Mouse (Mus musculus) intestine, postnatal 0 days (tissue): ENCODE measurements around the gene Rab11fip3. TPM values are rescaled to one million over a fixed set of nuclear protein-coding genes. Genes with fewer than 3 reads are reported as not detected.

ENCODE experiments used
- ATAC-seq: fragments of 200-750 bp; cut with Nextera tagmentation; 2 replicates; pipeline ENCODE4 v1.8.0; 2017; ENCODE audit warnings: mild to moderate bottlenecking, moderate TSS enrichment, moderate library complexity
- H3K27ac ChIP-seq: fragments of 300-500 bp; sonication (generic); 2 replicates; pipeline ENCODE4 v1.5.1; 2014; ENCODE audit warnings: mild to moderate bottlenecking, low read depth, low read length, moderate library complexity
- H3K27me3 ChIP-seq: fragments of 300-500 bp; sonication (generic); replicated peaks from 2 replicates; pipeline ENCODE4 v1.6.1; 2014; ENCODE audit warnings: low read length, mixed read lengths; ENCODE audit not compliant: control insufficient read depth, insufficient read depth
- H3K36me3 ChIP-seq: fragments of 300-500 bp; sonication (generic); 2 replicates; pipeline ENCODE4 v1.6.1; 2014; ENCODE audit warnings: mild to moderate bottlenecking, moderate library complexity; ENCODE audit not compliant: control insufficient read depth, insufficient read depth
- H3K4me1 ChIP-seq: fragments of 300-500 bp; sonication (generic); replicated peaks from 2 replicates; pipeline ENCODE4 v1.6.1; 2014; ENCODE audit warnings: antibody characterized with exemption, low read length, mixed read lengths; ENCODE audit not compliant: control insufficient read depth, insufficient read depth
- H3K4me2 ChIP-seq: fragments of 300-500 bp; sonication (generic); replicated peaks from 2 replicates; pipeline ENCODE4 v1.6.1; 2014; ENCODE audit warnings: low read depth, mild to moderate bottlenecking, moderate library complexity
- H3K4me3 ChIP-seq: fragments of 300-500 bp; sonication (generic); 2 replicates; pipeline ENCODE4 v1.5.1; 2014; ENCODE audit warnings: low read depth, low read length
- H3K9ac ChIP-seq: fragments of 300-500 bp; sonication (generic); 2 replicates; pipeline ENCODE4 v1.6.1; 2014; ENCODE audit warnings: mild to moderate bottlenecking, low read depth, low read length
- H3K9me3 ChIP-seq: fragments of 300-500 bp; sonication (generic); 2 replicates; pipeline ENCODE4 v1.6.1; 2016; ENCODE audit warnings: mixed run types; ENCODE audit not compliant: control insufficient read depth
- CTCF ChIP-seq: sonication (generic); IDR thresholded peaks from 2 replicates; pipeline ENCODE4 v1.5.1; 2016; ENCODE audit warnings: low read depth, mild to moderate bottlenecking, control low read depth, antibody characterized with exemption, moderate library complexity
- WGBS: fragments of 180-500 bp; shearing (Covaris S2); extraction: QIAGEN DNeasy Blood & Tissue Kit; methylation state at CpG from one replicate; pipeline ENCODE4 v1.1.7; 2014; 5-methylcytosine and 5-hydroxymethylcytosine counted together
- polyA plus RNA-seq: library from polyadenylated mRNA; unstranded; fragments of >200 nt; fragmentation: Nextera tagmentation; extraction: Ambion mirVana; gene quantifications from 2 replicates; pipeline ENCODE4 v1.2.1, GENCODE M21; 2015

The Rab11fip3 gene
- polyA plus RNA-seq, 1 experiment from 2014 or later: 32.3 TPM

DNA sequence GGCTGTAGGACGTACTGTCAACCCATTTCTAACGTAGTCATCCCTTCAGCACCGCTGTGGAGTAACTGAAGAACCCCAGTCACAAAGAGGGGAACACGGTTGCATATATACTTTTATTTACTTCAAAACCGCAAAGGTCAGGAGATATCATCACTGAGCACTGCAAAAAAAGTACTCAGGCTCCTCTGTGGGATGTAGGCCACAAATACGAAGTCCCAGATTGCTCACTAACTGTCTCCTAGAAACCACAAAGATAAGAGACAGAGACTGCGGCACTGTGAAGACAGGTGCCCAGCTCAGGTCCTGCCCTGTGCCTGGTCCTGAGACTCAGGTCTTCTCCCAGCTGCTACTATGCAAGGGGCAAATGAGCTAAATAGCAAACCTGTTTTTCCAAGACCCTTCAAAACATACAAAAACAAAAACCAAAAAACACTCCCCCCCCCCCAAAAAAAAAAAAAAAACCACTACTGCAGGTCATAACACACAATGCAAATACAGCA lies 48.5 kb downstream of the Rab11fip3 start:
- H3K4me3 ChIP-seq: no peak overlapping the region; the same call in 1 of the 2 replicates
- H3K27me3 ChIP-seq: no peaks in the 10 kb centered on the region
- no peak for TF ChIP-seq CTCF
- no peak overlapping the region; the same call in 1 of the 2 replicates for H3K9ac ChIP-seq
- 67% methylated on average over 7 of the region's 7 CpGs for WGBS
- ATAC-seq: no peak
- H3K36me3 ChIP-seq: no peaks in the 10 kb centered on the region; the same call in 1 of the 2 replicates
- 0 out of 2 replicates have a peak overlapping the region, but pooled peaks have one; percentile 83 for H3K27ac ChIP-seq
- H3K4me1 ChIP-seq: no peaks in the 10 kb centered on the region
- peak overlapping the region; percentile 48 for H3K4me2 ChIP-seq
- no peaks in the 10 kb centered on the region for H3K9me3 ChIP-seq

DNA sequence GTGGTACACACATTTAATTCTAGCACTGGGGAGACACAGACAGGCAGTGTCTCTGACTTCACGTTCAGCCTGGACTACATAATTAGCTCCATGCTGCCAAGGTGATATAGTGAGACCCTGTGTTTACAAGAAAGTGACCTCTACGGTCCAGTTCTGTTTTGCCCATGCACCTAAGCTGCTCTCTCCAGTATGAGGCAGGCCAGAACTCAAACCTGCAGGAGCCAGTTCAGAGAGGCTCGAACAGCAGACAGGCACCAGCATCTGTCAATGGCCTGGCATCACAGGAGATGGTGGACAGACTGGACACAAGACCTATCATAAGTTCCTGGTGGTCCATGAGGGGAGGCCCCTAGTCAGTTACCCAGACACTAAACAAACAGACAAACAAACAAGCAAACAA lies 51.0 kb downstream of the Rab11fip3 start:
- Histone ChIP-seq H3K36me3 (peaks cover 19% of the 10 kb centered on the region), H3K9ac (no peak overlapping the region), H3K4me3 (no peak overlapping the region), H3K27ac (peak overlapping the region; percentile 43; the same call in 1 of the 2 replicates), H3K9me3 (no peaks in the 10 kb centered on the region), H3K4me2 (no peak overlapping the region), H3K27me3 (no peaks in the 10 kb centered on the region), H3K4me1 (no peaks in the 10 kb centered on the region)
- WGBS: 51% methylated on average over 3 of the region's 3 CpGs
- TF ChIP-seq CTCF: no peak
- no peak for ATAC-seq

DNA sequence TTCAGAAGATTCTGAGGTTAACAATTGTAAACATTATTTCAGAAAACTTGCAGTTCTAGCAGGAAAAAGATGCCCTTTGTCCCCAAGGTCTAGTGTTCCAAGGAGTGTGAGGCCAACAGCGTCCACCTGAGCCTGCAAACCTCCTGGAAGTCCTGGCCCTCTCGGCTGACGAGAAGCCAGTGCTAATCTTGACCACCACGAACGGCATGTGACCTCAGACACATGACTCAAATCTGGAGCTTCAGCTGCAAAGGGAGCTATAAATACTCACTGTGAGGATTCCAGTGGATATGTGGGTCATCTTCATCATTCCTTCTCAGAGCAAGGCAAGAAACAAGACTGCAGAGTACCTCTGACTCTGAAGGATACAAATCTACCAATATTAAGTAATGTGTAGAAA lies 51.4 kb downstream of the Rab11fip3 start:
- H3K36me3 ChIP-seq: peaks cover 19% of the 10 kb centered on the region
- H3K9me3 ChIP-seq: no peaks in the 10 kb centered on the region
- TF ChIP-seq CTCF: no peak
- 28% methylated on average over 5 of the region's 5 CpGs for WGBS
- no peaks in the 10 kb centered on the region for H3K27me3 ChIP-seq
- ATAC-seq: peak; percentile 58
- H3K4me3 ChIP-seq: no peak overlapping the region
- H3K27ac ChIP-seq: peak overlapping the region; percentile 43; the same call in 1 of the 2 replicates
- no peak overlapping the region for H3K4me2 ChIP-seq
- no peak overlapping the region for H3K9ac ChIP-seq
- no peaks in the 10 kb centered on the region for H3K4me1 ChIP-seq

DNA sequence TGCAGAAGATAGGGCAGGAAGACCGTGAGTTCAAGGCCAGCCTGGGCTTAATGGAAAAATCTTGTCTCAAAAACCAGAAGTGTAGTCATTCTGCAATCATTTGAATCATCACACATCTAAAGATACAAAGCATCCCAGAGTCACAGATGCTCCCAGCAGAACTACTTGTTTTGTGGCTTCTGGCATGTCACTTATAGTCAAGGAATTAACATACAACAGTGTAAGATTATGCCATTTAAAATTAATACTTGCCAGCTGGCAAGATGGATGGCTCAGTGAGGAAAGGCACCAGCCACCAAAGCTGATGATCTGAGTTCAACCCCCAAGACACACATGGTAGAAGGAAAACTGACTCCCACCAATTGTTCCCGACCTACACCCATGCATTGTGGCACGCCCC lies 52.3 kb downstream of the Rab11fip3 start:
- ATAC-seq: no peak
- H3K9ac ChIP-seq: no peak overlapping the region
- no peaks in the 10 kb centered on the region for H3K4me1 ChIP-seq
- H3K4me2 ChIP-seq: no peak overlapping the region
- TF ChIP-seq CTCF: no peak
- WGBS: 66% methylated on average over 3 of the region's 3 CpGs
- H3K36me3 ChIP-seq: peaks cover 19% of the 10 kb centered on the region
- no peak overlapping the region; the same call in 1 of the 2 replicates for H3K27ac ChIP-seq
- no peaks in the 10 kb centered on the region for H3K9me3 ChIP-seq
- H3K27me3 ChIP-seq: no peaks in the 10 kb centered on the region
- no peak overlapping the region for H3K4me3 ChIP-seq

DNA sequence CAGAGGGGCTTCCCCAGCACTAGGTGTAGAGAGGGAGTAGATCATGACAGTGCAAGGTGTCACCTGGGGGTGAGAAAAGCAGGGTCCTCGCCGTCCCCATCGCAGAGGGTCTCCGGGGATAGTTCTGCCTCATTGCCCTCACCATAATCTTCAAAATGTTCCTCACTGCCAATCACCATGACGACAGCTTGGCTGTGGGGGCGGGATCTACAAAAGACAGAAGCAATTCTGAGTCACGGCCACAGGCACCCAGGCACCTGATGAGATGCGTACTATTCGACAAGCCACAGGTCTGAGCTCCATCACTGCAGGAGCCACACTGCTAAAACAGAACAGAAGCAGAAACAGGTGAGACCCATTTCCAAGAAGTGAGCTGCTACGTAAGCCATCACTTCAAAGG lies 55.6 kb downstream of the Rab11fip3 start:
- ATAC-seq: no peak
- Histone ChIP-seq H3K4me3 (no peak overlapping the region), H3K27ac (no peak overlapping the region; the same call in 1 of the 2 replicates), H3K27me3 (no peaks in the 10 kb centered on the region), H3K9ac (no peak overlapping the region), H3K4me2 (no peak overlapping the region), H3K4me1 (no peaks in the 10 kb centered on the region), H3K9me3 (no peaks in the 10 kb centered on the region), H3K36me3 (peaks cover 27% of the 10 kb centered on the region)
- WGBS: 86% methylated on average over 10 of the region's 10 CpGs
- no peak for TF ChIP-seq CTCF

DNA sequence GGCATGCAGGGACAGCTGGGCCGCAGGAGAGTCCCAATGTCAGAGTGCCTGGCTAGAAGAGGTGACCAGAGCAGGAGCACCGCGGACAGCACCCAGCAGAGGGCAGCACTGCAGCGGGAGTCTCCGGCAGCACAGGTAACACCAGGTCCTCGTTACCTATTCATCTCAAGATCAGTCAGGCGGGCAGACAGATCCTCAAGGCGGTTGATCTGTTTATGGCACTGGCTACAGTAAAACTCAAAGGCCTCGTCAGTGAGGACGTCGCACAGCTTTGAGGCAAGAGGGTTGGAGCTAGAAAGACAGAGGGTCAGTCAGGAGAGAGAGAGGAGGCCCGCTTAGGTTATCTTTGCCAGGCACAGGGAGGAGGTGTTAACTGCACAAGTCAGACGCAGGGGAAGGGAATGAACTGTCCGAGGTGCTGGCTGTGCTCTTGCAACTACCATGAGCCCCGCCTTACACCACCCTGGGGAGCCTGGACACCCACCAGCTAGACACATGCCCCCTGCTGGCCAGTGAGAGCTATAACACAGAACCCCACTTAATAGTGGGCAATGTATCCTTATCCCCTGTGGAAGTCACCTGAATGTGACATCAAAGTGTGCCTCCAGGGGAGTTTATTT lies 57.4 kb downstream of the Rab11fip3 start:
- H3K4me1 ChIP-seq: no peaks in the 10 kb centered on the region
- TF ChIP-seq CTCF: peak; percentile 80
- peak; percentile 82 for ATAC-seq
- WGBS: 9% methylated on average over 15 of the region's 15 CpGs
- H3K4me2 ChIP-seq: peak overlapping the region; percentile 31; the same call in 1 of the 2 replicates
- H3K27ac ChIP-seq: peak overlapping the region; percentile 35; the same call in 1 of the 2 replicates
- no peaks in the 10 kb centered on the region for H3K9me3 ChIP-seq
- no peaks in the 10 kb centered on the region for H3K27me3 ChIP-seq
- peaks cover 35% of the 10 kb centered on the region for H3K36me3 ChIP-seq
- no peak overlapping the region for H3K9ac ChIP-seq
- H3K4me3 ChIP-seq: no peak overlapping the region
